Mouse (Mus musculus): ENCODE data around the gene Ctc1. TPM values are rescaled to one million over a fixed set of nuclear protein-coding genes. Genes with fewer than 3 reads are reported as not detected.
A peak's percentile ranks its signal among the peaks of the same experiment; 100 is the strongest.

Ctc1 gene
- polyA plus RNA-seq, 1 experiment from 2014 or later, result 57.5 TPM

- Histone ChIP-seq H3K4me2 (peak overlapping the region; percentile 27; the same call in 1 of the 2 replicates), H3K9ac (ENCODE audit: low read depth, low read length) (no peak overlapping the region; the same call in 1 of the 2 replicates), H3K4me1 (replicated peaks; ENCODE audit: control insufficient read depth, insufficient read depth, low read length) (peaks cover 24% of the 10 kb centered on the region), H3K36me3 (ENCODE audit: control insufficient read depth, insufficient read depth, low read length) (no peaks in the 10 kb centered on the region), H3K27ac (ENCODE audit: low read depth, low read length) (peak overlapping the region; percentile 95), H3K4me3 (ENCODE audit: low read depth, low read length) (no peak overlapping the region), H3K27me3 (replicated peaks; ENCODE audit: control insufficient read depth, insufficient read depth, low read length) (no peaks in the 10 kb centered on the region), H3K9me3 (ENCODE audit: control insufficient read depth, low read length) (no peaks in the 10 kb centered on the region)
- ATAC-seq (replicated peaks; ENCODE audit: low FRiP score) (no peak), DNase-seq (ENCODE audit: low spot score) (no peak)
- WGBS, result 40% methylated on average over 6 of the region's 6 CpGs
Observed at GRCm38 (mm10) chr11:69073951-69074775, 58.5 kb downstream of the Ctc1 start.

GRCm38 (mm10) chr11:69074776-69075069, 59.0 kb downstream of the Ctc1 start:
- Histone ChIP-seq H3K4me2 (no peak overlapping the region), H3K27me3 (replicated peaks; ENCODE audit: control insufficient read depth, insufficient read depth, low read length) (no peaks in the 10 kb centered on the region), H3K4me3 (ENCODE audit: low read depth, low read length) (no peak overlapping the region), H3K9ac (ENCODE audit: low read depth, low read length) (no peak overlapping the region), H3K4me1 (replicated peaks; ENCODE audit: control insufficient read depth, insufficient read depth, low read length) (peaks cover 22% of the 10 kb centered on the region), H3K27ac (ENCODE audit: low read depth, low read length) (peak overlapping the region; percentile 95; the same call in 1 of the 2 replicates), H3K9me3 (ENCODE audit: control insufficient read depth, low read length) (no peaks in the 10 kb centered on the region), H3K36me3 (ENCODE audit: control insufficient read depth, insufficient read depth, low read length) (no peaks in the 10 kb centered on the region)
- 37% methylated on average over 2 of the region's 2 CpGs for WGBS
- DNase-seq (ENCODE audit: low spot score), result no peak
- ATAC-seq (replicated peaks; ENCODE audit: low FRiP score), result no peak

GRCm38 (mm10) chr11:69075764-69076479, 60.2 kb downstream of the Ctc1 start:
- peaks cover 22% of the 10 kb centered on the region for H3K4me1 ChIP-seq (replicated peaks; ENCODE audit: control insufficient read depth, insufficient read depth, low read length)
- DNase-seq (ENCODE audit: low spot score), result no peak
- 39% methylated on average over 8 of the region's 9 CpGs for WGBS

GRCm38 (mm10) chr11:69076572-69076971, 60.9 kb downstream of the Ctc1 start:
- WGBS, result 81% methylated on average over 5 of the region's 5 CpGs
- Histone ChIP-seq H3K36me3 (ENCODE audit: control insufficient read depth, insufficient read depth, low read length) (no peaks in the 10 kb centered on the region), H3K4me3 (ENCODE audit: low read depth, low read length) (no peak overlapping the region), H3K27me3 (replicated peaks; ENCODE audit: control insufficient read depth, insufficient read depth, low read length) (no peaks in the 10 kb centered on the region), H3K9ac (ENCODE audit: low read depth, low read length) (no peak overlapping the region), H3K4me1 (replicated peaks; ENCODE audit: control insufficient read depth, insufficient read depth, low read length) (peaks cover 16% of the 10 kb centered on the region), H3K27ac (ENCODE audit: low read depth, low read length) (no peak overlapping the region), H3K9me3 (ENCODE audit: control insufficient read depth, low read length) (no peaks in the 10 kb centered on the region), H3K4me2 (no peak overlapping the region)
- DNase-seq (ENCODE audit: low spot score) (no peak), ATAC-seq (replicated peaks; ENCODE audit: low FRiP score) (no peak)

More at GRCm38 (mm10) chr11:69075764-69076479, 60.2 kb downstream of the Ctc1 start:
- ATAC-seq (replicated peaks; ENCODE audit: low FRiP score), result no peak
- no peak overlapping the region for H3K9ac ChIP-seq (ENCODE audit: low read depth, low read length)
- no peaks in the 10 kb centered on the region for H3K36me3 ChIP-seq (ENCODE audit: control insufficient read depth, insufficient read depth, low read length)
- peak overlapping the region; percentile 21; the same call in 1 of the 2 replicates for H3K4me2 ChIP-seq
- no peak overlapping the region for H3K4me3 ChIP-seq (ENCODE audit: low read depth, low read length)
- H3K27me3 ChIP-seq (replicated peaks; ENCODE audit: control insufficient read depth, insufficient read depth, low read length), result no peaks in the 10 kb centered on the region
- no peak overlapping the region for H3K27ac ChIP-seq (ENCODE audit: low read depth, low read length)
- no peaks in the 10 kb centered on the region for H3K9me3 ChIP-seq (ENCODE audit: control insufficient read depth, low read length)

GRCm38 (mm10) chr11:69077316-69077715, 61.6 kb downstream of the Ctc1 start:
- WGBS, result 80% methylated on average over 9 of the region's 9 CpGs
- Histone ChIP-seq H3K27me3 (replicated peaks; ENCODE audit: control insufficient read depth, insufficient read depth, low read length) (no peaks in the 10 kb centered on the region), H3K9me3 (ENCODE audit: control insufficient read depth, low read length) (no peaks in the 10 kb centered on the region), H3K27ac (ENCODE audit: low read depth, low read length) (no peak overlapping the region), H3K4me3 (ENCODE audit: low read depth, low read length) (no peak overlapping the region), H3K4me2 (no peak overlapping the region), H3K4me1 (replicated peaks; ENCODE audit: control insufficient read depth, insufficient read depth, low read length) (peaks cover 12% of the 10 kb centered on the region), H3K36me3 (ENCODE audit: control insufficient read depth, insufficient read depth, low read length) (no peaks in the 10 kb centered on the region), H3K9ac (ENCODE audit: low read depth, low read length) (no peak overlapping the region)
- no peak for ATAC-seq (replicated peaks; ENCODE audit: low FRiP score)
- no peak for DNase-seq (ENCODE audit: low spot score)

- 72% methylated on average over 6 of the region's 6 CpGs for WGBS
- no peaks in the 10 kb centered on the region for H3K27me3 ChIP-seq (replicated peaks; ENCODE audit: control insufficient read depth, insufficient read depth, low read length)
- ATAC-seq (replicated peaks; ENCODE audit: low FRiP score) (no peak), DNase-seq (ENCODE audit: low spot score) (no peak)
- H3K9ac ChIP-seq (ENCODE audit: low read depth, low read length), result no peak overlapping the region
- no peaks in the 10 kb centered on the region for H3K36me3 ChIP-seq (ENCODE audit: control insufficient read depth, insufficient read depth, low read length)
- H3K9me3 ChIP-seq (ENCODE audit: control insufficient read depth, low read length), result no peaks in the 10 kb centered on the region
- H3K27ac ChIP-seq (ENCODE audit: low read depth, low read length), result no peak overlapping the region
- H3K4me1 ChIP-seq (replicated peaks; ENCODE audit: control insufficient read depth, insufficient read depth, low read length), result peaks cover 7% of the 10 kb centered on the region
- H3K4me2 ChIP-seq, result no peak overlapping the region
- 0 out of 2 replicates have a peak overlapping the region, but pooled peaks have one; percentile 5 for H3K4me3 ChIP-seq (ENCODE audit: low read depth, low read length)
Observed at GRCm38 (mm10) chr11:69078041-69078440, 62.3 kb downstream of the Ctc1 start.

GRCm38 (mm10) chr11:69078805-69079438, 63.2 kb downstream of the Ctc1 start:
- no peak overlapping the region for H3K27ac ChIP-seq (ENCODE audit: low read depth, low read length)
- DNase-seq (ENCODE audit: low spot score) (no peak), ATAC-seq (replicated peaks; ENCODE audit: low FRiP score) (no peak)
- H3K4me3 ChIP-seq (ENCODE audit: low read depth, low read length), result no peak overlapping the region
- H3K9ac ChIP-seq (ENCODE audit: low read depth, low read length), result no peak overlapping the region
- peaks cover 6% of the 10 kb centered on the region for H3K4me1 ChIP-seq (replicated peaks; ENCODE audit: control insufficient read depth, insufficient read depth, low read length)
- H3K27me3 ChIP-seq (replicated peaks; ENCODE audit: control insufficient read depth, insufficient read depth, low read length), result no peaks in the 10 kb centered on the region
- WGBS, result 67% methylated on average over 5 of the region's 5 CpGs
- no peaks in the 10 kb centered on the region for H3K36me3 ChIP-seq (ENCODE audit: control insufficient read depth, insufficient read depth, low read length)
- H3K4me2 ChIP-seq, result no peak overlapping the region
- no peaks in the 10 kb centered on the region for H3K9me3 ChIP-seq (ENCODE audit: control insufficient read depth, low read length)

GRCm38 (mm10) chr11:69080102-69080854, 64.6 kb downstream of the Ctc1 start:
- Histone ChIP-seq H3K27me3 (replicated peaks; ENCODE audit: control insufficient read depth, insufficient read depth, low read length) (no peaks in the 10 kb centered on the region), H3K4me2 (no peak overlapping the region), H3K4me3 (ENCODE audit: low read depth, low read length) (no peak overlapping the region), H3K27ac (ENCODE audit: low read depth, low read length) (no peak overlapping the region), H3K36me3 (ENCODE audit: control insufficient read depth, insufficient read depth, low read length) (no peaks in the 10 kb centered on the region), H3K4me1 (replicated peaks; ENCODE audit: control insufficient read depth, insufficient read depth, low read length) (no peaks in the 10 kb centered on the region), H3K9me3 (ENCODE audit: control insufficient read depth, low read length) (no peaks in the 10 kb centered on the region), H3K9ac (ENCODE audit: low read depth, low read length) (no peak overlapping the region)
- no peak for ATAC-seq (replicated peaks; ENCODE audit: low FRiP score)
- WGBS, result 82% methylated on average over 15 of the region's 15 CpGs
- no peak for DNase-seq (ENCODE audit: low spot score)
